Mouse (Mus musculus) kidney, adult 2 months (tissue): ENCODE data around the gene Pik3r5.

Source experiments
- CTCF ChIP-seq: fragments of 200-500 bp; conservative IDR thresholded peaks from 2 replicates; pipeline ENCODE4 v1.5.1; 2011; ENCODE audit warnings: low read depth, mild to moderate bottlenecking, control low read depth, low read length, moderate library complexity, mixed read lengths; ENCODE audit not compliant: insufficient read depth, insufficient read length
- POLR2A ChIP-seq: fragments of 200-500 bp; IDR thresholded peaks from one replicate; pipeline ENCODE4 v1.6.1; 2011; ENCODE audit warnings: low read depth, low read length, control low read depth

DNA sequence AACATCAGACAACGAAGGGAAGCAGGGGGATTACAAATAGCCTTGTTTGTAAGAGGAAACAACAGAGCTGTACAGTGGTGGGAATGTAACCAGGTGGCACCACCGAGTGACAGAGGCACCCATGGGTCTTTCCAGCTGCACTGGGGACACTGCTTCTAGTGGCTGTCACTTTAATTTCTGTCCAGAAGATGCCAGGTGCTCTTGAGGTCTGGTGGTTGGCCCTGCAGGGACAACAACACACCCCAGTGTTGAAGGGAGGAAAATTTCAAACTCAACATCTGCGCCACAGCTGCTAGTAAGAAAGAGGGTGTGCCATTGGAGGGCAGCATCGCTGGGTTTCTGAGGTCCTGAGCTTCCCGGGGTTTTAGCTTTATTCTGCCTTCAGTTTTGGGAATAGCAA is 1.3 kb upstream of the Pik3r5 start:
- TF ChIP-seq POLR2A (no peak), CTCF (no peak)
